Mouse (Mus musculus): ENCODE results near the gene March7. TPM values are rescaled to one million over a fixed set of nuclear protein-coding genes. Genes with fewer than 3 reads are reported as not detected.

The March7 gene
- polyA plus RNA-seq, 1 experiment from 2014 or later: 82.0 TPM

- no peak overlapping the region for H3K4me3 ChIP-seq
- H3K9me3 ChIP-seq: no peaks in the 10 kb centered on the region
- no peak for ATAC-seq (ENCODE audit: low read depth)
- no peaks in the 10 kb centered on the region for H3K27me3 ChIP-seq
- no peak overlapping the region for H3K9ac ChIP-seq
- WGBS: 92% methylated on average over 6 of the region's 6 CpGs
- H3K36me3 ChIP-seq: peaks cover 5% of the 10 kb centered on the region
- H3K27ac ChIP-seq (replicated peaks): no peak overlapping the region
- H3K4me1 ChIP-seq (replicated peaks): peaks cover 51% of the 10 kb centered on the region
- H3K4me2 ChIP-seq: no peak overlapping the region
These were observed 7.9 kb downstream of the March7 start for GRCm38 (mm10) chr2:60217620-60218019.

DNA sequence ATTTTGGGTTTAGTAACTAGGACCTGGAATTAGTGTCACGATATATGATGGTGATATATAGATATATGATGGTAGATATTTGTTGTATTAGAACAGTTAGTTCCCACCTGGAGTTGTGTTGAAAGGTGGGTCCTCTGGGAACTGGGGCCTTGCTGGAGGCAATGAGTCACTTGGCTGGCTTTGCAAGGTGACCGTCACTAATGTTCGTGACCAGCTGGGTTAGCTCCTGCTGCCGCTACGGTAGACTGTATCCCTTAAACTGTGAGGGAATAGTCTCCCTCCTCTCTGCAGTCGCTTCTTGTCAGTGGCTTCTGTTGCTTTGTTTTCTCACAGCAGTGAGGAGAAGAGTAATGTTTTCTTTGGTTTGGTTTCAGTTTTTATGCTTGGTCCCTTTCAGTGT lies 11.5 kb downstream of the March7 start:
- Histone ChIP-seq H3K4me3 (no peak overlapping the region), H3K4me2 (no peak overlapping the region), H3K27ac (replicated peaks) (no peak overlapping the region), H3K36me3 (no peaks in the 10 kb centered on the region), H3K4me1 (replicated peaks) (peaks cover 29% of the 10 kb centered on the region), H3K27me3 (no peaks in the 10 kb centered on the region), H3K9me3 (no peaks in the 10 kb centered on the region), H3K9ac (no peak overlapping the region)
- 28% methylated on average over 6 of the region's 6 CpGs for WGBS
- no peak for ATAC-seq (ENCODE audit: low read depth)

DNA sequence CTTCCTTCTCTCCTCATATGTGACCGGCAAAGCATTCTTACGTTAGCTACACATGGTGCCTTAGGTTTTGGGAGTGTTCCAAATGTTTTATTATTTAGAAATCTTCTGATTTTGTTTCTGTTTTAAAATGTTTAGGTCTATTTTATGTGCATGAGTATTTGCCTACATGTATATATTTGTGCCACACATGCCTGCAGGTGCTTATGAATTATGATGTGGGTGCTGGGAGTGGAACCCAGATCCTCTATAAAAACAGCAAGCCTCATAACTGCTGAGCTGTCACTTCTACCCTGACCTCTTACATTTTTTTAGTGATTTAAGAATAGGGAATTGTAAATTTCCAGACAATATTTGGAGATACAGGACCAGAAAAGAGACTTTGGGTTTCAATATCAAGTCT lies 12.3 kb downstream of the March7 start:
- Histone ChIP-seq H3K27me3 (no peaks in the 10 kb centered on the region), H3K27ac (replicated peaks) (no peak overlapping the region), H3K4me2 (no peak overlapping the region), H3K36me3 (no peaks in the 10 kb centered on the region), H3K4me1 (replicated peaks) (peaks cover 25% of the 10 kb centered on the region), H3K9me3 (no peaks in the 10 kb centered on the region), H3K9ac (no peak overlapping the region), H3K4me3 (no peak overlapping the region)
- ATAC-seq (ENCODE audit: low read depth): no peak
- 64% methylated on average over 2 of the region's 2 CpGs for WGBS

GRCm38 (mm10) chr2:60223489-60223888 lies 13.8 kb downstream of the March7 start:
- no peaks in the 10 kb centered on the region for H3K27me3 ChIP-seq
- H3K9ac ChIP-seq: no peak overlapping the region
- no peak for ATAC-seq (ENCODE audit: low read depth)
- no peaks in the 10 kb centered on the region for H3K9me3 ChIP-seq
- no peak overlapping the region for H3K4me3 ChIP-seq
- WGBS: 68% methylated on average over 1 of the region's 1 CpGs
- no peaks in the 10 kb centered on the region for H3K36me3 ChIP-seq
- H3K27ac ChIP-seq (replicated peaks): no peak overlapping the region
- H3K4me1 ChIP-seq (replicated peaks): peaks cover 17% of the 10 kb centered on the region
- no peak overlapping the region for H3K4me2 ChIP-seq

- Histone ChIP-seq H3K4me1 (replicated peaks) (0 out of 2 replicates have a peak, but pooled peaks cover under 1% of the 10 kb centered on the region), H3K27ac (replicated peaks) (no peak overlapping the region)
These were observed 18.8 kb downstream of the March7 start for GRCm38 (mm10) chr2:60228470-60228869.

DNA sequence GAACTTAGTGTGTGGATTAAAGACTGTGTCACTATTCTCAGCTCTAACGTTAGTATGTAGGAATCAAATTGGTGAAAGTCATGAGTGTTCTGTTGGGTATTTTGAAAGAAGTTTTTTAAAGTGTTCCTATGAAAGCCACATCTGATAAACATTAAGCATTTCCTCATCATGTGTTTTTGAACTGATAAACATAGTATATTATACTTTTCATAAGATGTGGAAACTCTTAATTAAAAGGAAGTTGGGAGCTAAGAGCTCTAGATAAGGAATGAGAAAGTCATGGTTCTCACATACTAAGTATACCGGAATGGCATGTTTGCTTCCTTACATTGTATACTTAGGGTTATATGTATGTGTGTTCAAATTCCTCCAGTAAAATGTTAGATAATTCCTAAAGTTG lies 20.7 kb downstream of the March7 start:
- ATAC-seq (ENCODE audit: low read depth): no peak
- Histone ChIP-seq H3K4me3 (no peak overlapping the region), H3K27ac (replicated peaks) (no peak overlapping the region), H3K36me3 (peaks cover 47% of the 10 kb centered on the region), H3K9ac (no peak overlapping the region), H3K4me2 (no peak overlapping the region), H3K4me1 (replicated peaks) (no peaks in the 10 kb centered on the region), H3K27me3 (no peaks in the 10 kb centered on the region), H3K9me3 (no peaks in the 10 kb centered on the region)
- 94% methylated on average over 2 of the region's 2 CpGs for WGBS

More at GRCm38 (mm10) chr2:60228470-60228869, 18.8 kb downstream of the March7 start:
- Histone ChIP-seq H3K4me2 (no peak overlapping the region), H3K36me3 (peaks cover 36% of the 10 kb centered on the region), H3K9ac (no peak overlapping the region), H3K27me3 (no peaks in the 10 kb centered on the region), H3K4me3 (no peak overlapping the region), H3K9me3 (no peaks in the 10 kb centered on the region)
- whole genome bisulfite sequencing: 86% methylated on average over 1 of the region's 1 CpGs
- ATAC-seq (ENCODE audit: low read depth): no peak

DNA sequence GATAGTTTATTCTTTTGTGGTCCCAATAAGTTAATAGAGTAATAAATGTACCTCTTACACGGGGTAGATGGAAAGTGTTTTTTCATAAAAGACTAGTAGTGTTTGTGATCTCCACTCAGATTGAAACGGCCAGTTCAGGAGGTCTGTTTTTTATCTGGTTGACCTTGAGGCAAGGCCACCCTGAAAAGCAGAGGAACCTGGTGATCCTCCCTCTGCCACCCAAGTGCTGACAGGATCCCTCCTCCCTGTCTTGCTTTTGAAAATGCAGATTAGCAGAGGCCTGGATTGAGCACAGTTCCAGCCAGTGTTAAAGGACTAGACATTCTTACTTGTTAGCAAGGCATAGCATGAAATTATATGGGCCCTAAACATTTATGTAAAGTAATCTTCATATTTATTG lies 23.5 kb downstream of the March7 start:
- Histone ChIP-seq H3K4me3 (no peak overlapping the region), H3K4me1 (replicated peaks) (no peaks in the 10 kb centered on the region), H3K27me3 (no peaks in the 10 kb centered on the region), H3K4me2 (no peak overlapping the region), H3K27ac (replicated peaks) (no peak overlapping the region), H3K9me3 (no peaks in the 10 kb centered on the region), H3K9ac (no peak overlapping the region), H3K36me3 (peaks cover 71% of the 10 kb centered on the region)
- no peak for ATAC-seq (ENCODE audit: low read depth)
- 83% methylated on average over 2 of the region's 2 CpGs for WGBS

GRCm38 (mm10) chr2:60234506-60234905 lies 24.8 kb downstream of the March7 start:
- peaks cover 80% of the 10 kb centered on the region for H3K36me3 ChIP-seq
- no peak for ATAC-seq (ENCODE audit: low read depth)
- H3K4me2 ChIP-seq: no peak overlapping the region
- no peak overlapping the region for H3K9ac ChIP-seq
- no peaks in the 10 kb centered on the region for H3K9me3 ChIP-seq
- no peaks in the 10 kb centered on the region for H3K4me1 ChIP-seq (replicated peaks)
- H3K27me3 ChIP-seq: no peaks in the 10 kb centered on the region
- H3K27ac ChIP-seq (replicated peaks): no peak overlapping the region
- WGBS: 80% methylated on average over 7 of the region's 7 CpGs
- no peak overlapping the region for H3K4me3 ChIP-seq

DNA sequence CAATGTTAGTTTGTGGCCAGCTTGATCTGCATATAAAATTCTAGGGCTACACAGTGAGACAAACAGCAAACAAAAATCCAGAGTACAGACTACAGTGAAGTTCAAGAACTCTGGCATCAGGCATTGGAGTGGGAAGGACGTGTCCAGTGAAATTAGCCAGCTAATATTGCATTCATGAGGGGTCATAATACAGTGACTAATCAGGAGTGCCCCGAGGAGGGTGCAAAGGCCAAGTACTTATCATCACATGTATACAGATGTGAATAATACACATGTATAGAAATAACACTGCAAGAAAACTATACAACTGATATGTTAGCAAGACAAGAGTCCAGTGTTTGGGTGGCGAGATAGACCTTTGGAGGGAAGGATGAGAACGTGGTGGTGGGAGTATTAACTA lies 43.1 kb downstream of the March7 start:
- Histone ChIP-seq H3K27ac (replicated peaks) (no peak overlapping the region), H3K4me2 (no peak overlapping the region), H3K4me1 (replicated peaks) (no peaks in the 10 kb centered on the region), H3K9me3 (0 out of 2 replicates have a peak, but pooled peaks cover 2% of the 10 kb centered on the region), H3K9ac (no peak overlapping the region), H3K36me3 (peaks cover 18% of the 10 kb centered on the region), H3K27me3 (no peaks in the 10 kb centered on the region), H3K4me3 (no peak overlapping the region)
- WGBS: 83% methylated on average over 4 of the region's 4 CpGs
- no peak for ATAC-seq (ENCODE audit: low read depth)

GRCm38 (mm10) chr2:60253506-60253905 lies 43.8 kb downstream of the March7 start:
- Histone ChIP-seq H3K36me3 (peaks cover 18% of the 10 kb centered on the region), H3K4me2 (no peak overlapping the region), H3K4me3 (no peak overlapping the region), H3K27me3 (no peaks in the 10 kb centered on the region), H3K9me3 (0 out of 2 replicates have a peak, but pooled peaks cover 2% of the 10 kb centered on the region), H3K9ac (no peak overlapping the region), H3K27ac (replicated peaks) (no peak overlapping the region), H3K4me1 (replicated peaks) (no peaks in the 10 kb centered on the region)
- no peak for ATAC-seq (ENCODE audit: low read depth)

DNA sequence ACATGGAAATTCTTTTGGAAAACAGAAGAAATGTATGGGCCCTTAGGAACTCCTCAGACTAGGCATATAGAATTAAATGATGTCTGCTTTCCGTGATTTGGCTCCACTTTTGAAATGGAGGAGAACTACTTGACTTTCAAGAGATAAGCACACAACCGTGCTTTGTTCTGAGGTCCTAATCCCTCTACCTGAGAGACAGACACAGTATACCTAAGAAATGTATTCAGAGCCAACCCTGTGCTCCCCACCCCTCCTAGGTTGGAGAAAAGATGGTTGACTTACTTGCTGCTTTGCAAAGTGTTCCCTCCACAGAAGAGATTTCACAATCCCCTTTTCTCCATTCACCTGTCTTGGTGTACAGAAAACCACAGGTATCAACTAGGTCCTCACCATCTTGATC lies 47.1 kb downstream of the March7 start:
- 86% methylated on average over 2 of the region's 2 CpGs for WGBS

DNA sequence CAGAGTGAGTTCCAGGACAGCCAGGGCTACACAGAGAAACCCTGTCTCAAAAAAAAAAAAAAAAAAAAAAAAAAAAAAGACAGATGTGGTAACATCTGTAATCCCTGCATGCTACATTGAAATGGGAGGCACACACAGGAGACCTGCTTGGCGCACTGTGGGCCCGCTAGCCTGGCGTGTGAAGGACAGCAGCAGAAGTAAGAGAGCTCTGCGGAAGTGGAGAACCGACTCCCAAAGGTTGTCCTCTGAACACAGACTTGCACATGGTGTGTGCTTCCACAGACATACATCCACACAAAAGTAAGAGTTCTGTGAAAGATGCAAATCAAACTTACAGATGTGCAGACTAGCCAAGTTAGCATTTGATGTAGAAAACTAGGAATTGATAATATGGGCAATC lies 49.5 kb downstream of the March7 start:
- no peak overlapping the region for H3K9ac ChIP-seq
- H3K4me2 ChIP-seq: no peak overlapping the region
- no peaks in the 10 kb centered on the region for H3K4me1 ChIP-seq (replicated peaks)
- H3K27me3 ChIP-seq: no peaks in the 10 kb centered on the region
- no peak overlapping the region for H3K4me3 ChIP-seq
- peaks cover 2% of the 10 kb centered on the region; the same call in 1 of the 2 replicates for H3K9me3 ChIP-seq
- 96% methylated on average over 5 of the region's 5 CpGs for WGBS
- no peak for ATAC-seq (ENCODE audit: low read depth)
- peaks cover 3% of the 10 kb centered on the region; the same call in 1 of the 2 replicates for H3K36me3 ChIP-seq
- no peak overlapping the region for H3K27ac ChIP-seq (replicated peaks)

More for the DNA sequence above, 47.1 kb downstream of the March7 start:
- Histone ChIP-seq H3K36me3 (peaks cover 4% of the 10 kb centered on the region; the same call in 1 of the 2 replicates), H3K9me3 (peaks cover 2% of the 10 kb centered on the region; the same call in 1 of the 2 replicates), H3K9ac (no peak overlapping the region), H3K27ac (replicated peaks) (no peak overlapping the region), H3K4me2 (no peak overlapping the region), H3K4me3 (no peak overlapping the region), H3K4me1 (replicated peaks) (no peaks in the 10 kb centered on the region), H3K27me3 (no peaks in the 10 kb centered on the region)
- no peak for ATAC-seq (ENCODE audit: low read depth)

DNA sequence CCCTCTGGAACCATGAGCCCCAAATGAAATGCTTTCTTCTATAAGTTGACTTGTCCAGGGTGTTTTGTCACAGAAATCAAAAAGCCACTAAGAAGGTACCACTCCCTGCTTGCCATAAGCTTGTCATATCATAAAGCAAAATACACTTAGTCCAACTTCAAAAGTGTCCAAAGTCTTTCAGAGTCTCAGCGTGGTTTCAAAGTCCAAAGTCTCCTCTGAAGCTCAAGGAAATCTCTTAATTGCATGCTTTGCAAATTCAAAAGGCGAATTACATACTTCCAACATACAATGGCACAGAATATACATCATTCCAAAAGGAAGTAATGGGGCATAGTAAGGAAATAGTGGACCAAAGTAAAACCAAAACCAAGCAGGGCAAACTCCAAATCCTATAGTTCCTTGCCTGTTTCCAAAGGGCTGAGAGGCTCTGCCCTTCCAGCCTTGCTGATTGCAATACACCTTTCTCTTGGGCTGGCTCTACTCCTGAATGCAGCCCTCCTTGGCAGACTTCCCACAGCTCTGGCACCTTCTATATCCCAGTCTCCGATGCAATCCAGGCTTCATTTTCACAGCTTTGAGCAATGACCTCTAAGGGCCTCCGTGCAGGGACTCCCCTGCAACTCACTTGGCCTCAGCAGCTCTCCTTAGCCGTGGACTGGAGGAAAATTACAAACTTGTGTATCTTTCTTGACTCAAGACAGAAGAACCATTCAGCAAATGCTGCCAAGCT lies 51.1 kb downstream of the March7 start:
- no peak overlapping the region for H3K4me2 ChIP-seq
- no peak for ATAC-seq (ENCODE audit: low read depth)
- no peaks in the 10 kb centered on the region; the same call in 1 of the 2 replicates for H3K9me3 ChIP-seq
- H3K4me3 ChIP-seq: no peak overlapping the region
- H3K27me3 ChIP-seq: no peaks in the 10 kb centered on the region
- H3K36me3 ChIP-seq: no peaks in the 10 kb centered on the region
- no peaks in the 10 kb centered on the region for H3K4me1 ChIP-seq (replicated peaks)
- no peak overlapping the region for H3K27ac ChIP-seq (replicated peaks)
- 86% methylated on average over 5 of the region's 5 CpGs for WGBS
- no peak overlapping the region for H3K9ac ChIP-seq
